Mouse (Mus musculus) ES-E14 (cell line): ENCODE measurements around the gene St6galnac3. TPM values are rescaled to one million over a fixed set of nuclear protein-coding genes. Genes with fewer than 3 reads are reported as not detected.

Experiments
- DNase-seq: peaks from one replicate; pipeline ENCODE4 v3.0.0-alpha.2; 2013; ENCODE audit warnings: low read depth, low spot score
- H3K27ac ChIP-seq: 2 replicates; pipeline ENCODE4 v1.5.1; 2012; ENCODE audit warnings: low read depth, mild to moderate bottlenecking, low read length, moderate library complexity, mixed read lengths; ENCODE audit not compliant: poor library complexity, insufficient read depth, severe bottlenecking
- H3K36me3 ChIP-seq: 2 replicates; pipeline ENCODE4 v1.6.1; 2012; ENCODE audit warnings: mild to moderate bottlenecking, low read length, moderate library complexity, mixed read lengths; ENCODE audit not compliant: control insufficient read depth, poor library complexity, insufficient read depth, severe bottlenecking
- H3K4me1 ChIP-seq, 2 experiments: fragments of 150-350 bp in 1 of 2; sonication (generic) in 1 of 2; 2 replicates each; pipeline ENCODE4 v1.6.1; 2012; ENCODE audit warnings: low read length in 2 of 2, mild to moderate bottlenecking in 1 of 2, mixed read lengths in 1 of 2; ENCODE audit not compliant: control insufficient read depth in 2 of 2, insufficient read depth in 2 of 2, poor library complexity in 1 of 2
- H3K4me3 ChIP-seq, 2 experiments: fragments of 150-350 bp in 1 of 2; sonication (generic) in 1 of 2; 2 replicates each; pipeline ENCODE4 v1.5.1; 2012; ENCODE audit warnings: low read length in 2 of 2, low read depth in 1 of 2, mild to moderate bottlenecking in 1 of 2, mixed read lengths in 1 of 2; ENCODE audit not compliant: insufficient read depth in 1 of 2, poor library complexity in 1 of 2, severe bottlenecking in 1 of 2
- H3K9ac ChIP-seq: 2 replicates; pipeline ENCODE4 v1.6.1; 2012; ENCODE audit warnings: low read depth, mild to moderate bottlenecking, low read length, mixed read lengths; ENCODE audit not compliant: poor library complexity, insufficient read depth, severe bottlenecking
- H3K9me3 ChIP-seq: fragments of 150-350 bp; sonication (generic); 2 replicates; pipeline ENCODE4 v1.6.1; 2012; ENCODE audit warnings: low read depth, mild to moderate bottlenecking, low read length; ENCODE audit not compliant: control insufficient read depth, insufficient read depth
- CHD2 ChIP-seq: IDR thresholded peaks from 2 replicates; pipeline ENCODE4 v1.6.1; 2014; ENCODE audit warnings: mild to moderate bottlenecking, low read depth, low read length, inconsistent platforms
- HCFC1 ChIP-seq: IDR thresholded peaks from 2 replicates; pipeline ENCODE4 v1.6.1; 2012; ENCODE audit warnings: low read length, inconsistent platforms, borderline replicate concordance; ENCODE audit not compliant: insufficient read depth
- MAFK ChIP-seq: IDR thresholded peaks from 2 replicates; pipeline ENCODE4 v1.6.1; 2014; ENCODE audit warnings: mild to moderate bottlenecking, low read depth, low read length, inconsistent platforms; ENCODE audit not compliant: insufficient read depth
- ZC3H11A ChIP-seq: IDR thresholded peaks from 2 replicates; pipeline ENCODE4 v1.6.1; 2012; ENCODE audit warnings: low read depth, mild to moderate bottlenecking, inconsistent platforms, low read length, borderline replicate concordance
- ZNF384 ChIP-seq: IDR thresholded peaks from 2 replicates; pipeline ENCODE4 v1.6.1; 2012; ENCODE audit warnings: low read depth, low read length, inconsistent platforms
- in situ Hi-C, 2 experiments: fragments of 600-800 bp; cut with MboI; formaldehyde crosslinking; loops; one replicate each; pipeline ENCODE4 v1.15.1; 2025; ENCODE audit warnings: low sequenced_read_pairs in 2 of 2, inconsistent platforms in 1 of 2; ENCODE audit not compliant: unreplicated experiment in 2 of 2
- total RNA-seq: library from RNA; depleted of rRNA; stranded (reverse); fragments of 300-350 nt; gene quantifications from 2 replicates; pipeline ENCODE4 v1.2.3, GENCODE M21; 2012

Gene St6galnac3
- total RNA-seq, 1 experiment: 3.8 TPM

DNA sequence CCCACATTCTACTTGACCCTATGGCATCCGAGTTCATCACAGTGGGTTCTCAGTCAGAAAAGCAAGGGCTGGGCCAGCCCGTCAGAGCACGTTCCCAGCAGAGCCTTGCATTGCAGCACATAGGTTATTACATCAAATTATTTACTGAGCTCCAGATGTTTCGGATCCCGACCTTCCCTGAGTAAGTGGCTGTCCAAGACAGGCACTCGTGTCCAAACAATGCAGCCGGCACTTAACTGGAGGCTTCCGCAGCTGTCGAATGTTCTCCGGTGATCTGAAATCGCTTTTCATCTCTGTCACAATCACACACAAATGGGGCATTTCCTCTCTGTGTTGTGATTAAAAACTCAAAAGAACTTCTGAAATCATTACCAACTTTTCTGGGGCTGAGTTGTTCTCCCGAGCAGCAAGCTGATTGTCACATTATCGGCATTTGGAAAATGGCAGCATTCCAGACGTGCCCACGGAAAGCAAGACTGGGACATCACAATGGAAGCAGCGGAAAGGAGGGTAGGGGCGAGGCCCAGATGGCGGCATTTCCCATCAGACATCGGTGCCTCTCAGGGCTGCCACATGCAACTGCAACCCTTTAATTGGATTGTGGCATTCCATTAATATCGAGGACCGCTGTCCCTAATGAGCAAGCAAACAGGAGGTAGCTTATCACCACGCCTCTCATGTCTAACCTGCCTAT lies 428.5 kb downstream of the St6galnac3 start:
- DNase-seq: no peak
- H3K36me3 ChIP-seq: no peaks in the 10 kb centered on the region
- in situ Hi-C loops: no loop called here

GRCm38 (mm10) chr3:153292853-153293252 lies 432.1 kb downstream of the St6galnac3 start:
- Histone ChIP-seq H3K9me3 (no peaks in the 10 kb centered on the region), H3K36me3 (no peaks in the 10 kb centered on the region), H3K9ac (no peak overlapping the region), H3K4me1 (peaks cover 3 to 9% of the 10 kb centered on the region in 2 experiments; a peak in 2 of 4 replicates), H3K4me3 (peak overlapping the region in 1 of 2 experiments; percentile 42; a peak in 1 of 4 replicates), H3K27ac (no peak overlapping the region)
- in situ Hi-C loops: no loop called here
- no peak for TF ChIP-seq MAFK
- TF ChIP-seq HCFC1: no peak
- TF ChIP-seq CHD2: no peak
- no peak for TF ChIP-seq ZC3H11A
- no peak for TF ChIP-seq ZNF384
- DNase-seq: no peak

More for the DNA sequence above, 428.5 kb downstream of the St6galnac3 start:
- TF ChIP-seq CHD2 (no peak), ZNF384 (no peak), HCFC1 (no peak), ZC3H11A (no peak), MAFK (no peak)
- Histone ChIP-seq H3K9me3 (no peaks in the 10 kb centered on the region), H3K4me3 (no peak overlapping the region), H3K4me1 (peaks cover 3 to 8% of the 10 kb centered on the region in 2 experiments; a peak in 2 of 4 replicates), H3K9ac (no peak overlapping the region), H3K27ac (no peak overlapping the region)

DNA sequence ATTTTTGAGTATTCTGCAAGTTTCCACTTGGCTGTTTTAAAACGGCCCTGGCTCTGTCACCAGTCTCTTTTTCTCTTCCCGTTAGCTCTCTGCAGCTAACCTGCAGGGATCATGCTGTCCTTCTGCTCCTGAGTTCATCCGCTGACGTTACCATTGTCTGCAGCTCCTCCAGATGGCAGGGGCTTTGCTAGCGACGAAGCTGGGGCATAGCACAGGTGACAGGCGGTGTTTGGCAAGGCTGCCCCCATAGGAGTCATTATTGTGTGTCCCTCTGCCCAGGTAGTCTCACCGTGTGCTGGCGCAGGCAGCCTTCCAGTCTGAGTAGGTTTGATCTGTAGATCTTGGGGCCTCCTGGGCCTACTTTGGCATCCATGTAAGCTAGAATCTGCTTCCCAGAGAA lies 432.6 kb downstream of the St6galnac3 start:
- Histone ChIP-seq H3K36me3 (no peaks in the 10 kb centered on the region), H3K27ac (no peak overlapping the region), H3K4me1 (peaks cover 4 to 12% of the 10 kb centered on the region in 2 experiments), H3K4me3 (peak overlapping the region in 1 of 2 experiments; percentile 42; a peak in 1 of 4 replicates), H3K9me3 (no peaks in the 10 kb centered on the region), H3K9ac (no peak overlapping the region)
- TF ChIP-seq CHD2 (no peak), HCFC1 (no peak), ZC3H11A (no peak), MAFK (no peak), ZNF384 (no peak)
- DNase-seq: no peak
- in situ Hi-C loops: no loop called here

GRCm38 (mm10) chr3:153291406-153292045 lies 433.4 kb downstream of the St6galnac3 start:
- TF ChIP-seq MAFK (peak; percentile 70), ZC3H11A (no peak)
- Histone ChIP-seq H3K9me3 (no peaks in the 10 kb centered on the region), H3K9ac (no peak overlapping the region)

More at GRCm38 (mm10) chr3:153291406-153292045, 433.4 kb downstream of the St6galnac3 start:
- in situ Hi-C loops: no loop called here
- DNase-seq: no peak
- no peak overlapping the region for H3K4me3 ChIP-seq
- H3K27ac ChIP-seq: no peak overlapping the region
- no peaks in the 10 kb centered on the region for H3K36me3 ChIP-seq
- peaks cover 7 to 12% of the 10 kb centered on the region in 2 experiments for H3K4me1 ChIP-seq
